Mouse (Mus musculus) stomach, postnatal 0 days (tissue): ENCODE data around the gene Tbc1d17. TPM values are rescaled to one million over a fixed set of nuclear protein-coding genes. Genes with fewer than 3 reads are reported as not detected.

Experiments used
- ATAC-seq: fragments of 200-750 bp; cut with Nextera tagmentation; 2 replicates; pipeline ENCODE4 v1.8.0; 2017; ENCODE audit not compliant: low FRiP score, low TSS enrichment
- DNase-seq: peaks from one replicate; pipeline ENCODE4 v3.0.0-alpha.2; 2016; ENCODE audit warnings: low spot score
- H3K27ac ChIP-seq: fragments of 300-500 bp; sonication (generic); replicated peaks from 2 replicates; pipeline ENCODE4 v1.5.1; 2014; ENCODE audit warnings: mild to moderate bottlenecking, control low read depth
- H3K27me3 ChIP-seq: fragments of 300-500 bp; sonication (generic); 2 replicates; pipeline ENCODE4 v1.6.1; 2014; ENCODE audit warnings: low read length; ENCODE audit not compliant: control insufficient read depth, insufficient read depth
- H3K36me3 ChIP-seq: fragments of 300-500 bp; sonication (generic); 2 replicates; pipeline ENCODE4 v1.6.1; 2014; ENCODE audit warnings: low read length, mixed read lengths; ENCODE audit not compliant: control insufficient read depth, insufficient read depth
- H3K4me1 ChIP-seq: fragments of 300-500 bp; sonication (generic); replicated peaks from 2 replicates; pipeline ENCODE4 v1.6.1; 2014; ENCODE audit warnings: antibody characterized with exemption; ENCODE audit not compliant: control insufficient read depth, insufficient read depth
- H3K4me2 ChIP-seq: fragments of 300-500 bp; sonication (generic); replicated peaks from 2 replicates; pipeline ENCODE4 v1.6.1; 2014; ENCODE audit warnings: low read depth, mild to moderate bottlenecking, control low read depth, moderate library complexity
- H3K4me3 ChIP-seq: fragments of 300-500 bp; sonication (generic); 2 replicates; pipeline ENCODE4 v1.5.1; 2014; ENCODE audit warnings: low read depth, low read length, control low read depth
- H3K9ac ChIP-seq: fragments of 300-500 bp; sonication (generic); 2 replicates; pipeline ENCODE4 v1.6.1; 2014; ENCODE audit warnings: mild to moderate bottlenecking, low read length, control low read depth, mixed read lengths
- H3K9me3 ChIP-seq: fragments of 300-500 bp; sonication (generic); 2 replicates; pipeline ENCODE4 v1.6.1; 2016; ENCODE audit warnings: low read length; ENCODE audit not compliant: control insufficient read depth
- CTCF ChIP-seq: IDR thresholded peaks from 2 replicates; pipeline ENCODE4 v1.5.1; 2016; ENCODE audit warnings: antibody characterized with exemption, low read depth, mild to moderate bottlenecking, moderate library complexity
- EP300 ChIP-seq: optimal IDR thresholded peaks from 2 replicates; pipeline ENCODE3; 2016; ENCODE audit warnings: antibody characterized with exemption
- WGBS: fragments of 180-500 bp; shearing (Covaris S2); extraction: QIAGEN DNeasy Blood & Tissue Kit; methylation state at CpG from one replicate; pipeline ENCODE4 v1.1.7; 2014; 5-methylcytosine and 5-hydroxymethylcytosine counted together
- polyA plus RNA-seq: library from polyadenylated mRNA; unstranded; fragments of >200 nt; fragmentation: Nextera tagmentation; extraction: Ambion mirVana; gene quantifications from 2 replicates; pipeline ENCODE4 v1.2.1, GENCODE M21; 2015

The Tbc1d17 gene
- polyA plus RNA-seq, 1 experiment from 2014 or later: 45.4 TPM

DNA sequence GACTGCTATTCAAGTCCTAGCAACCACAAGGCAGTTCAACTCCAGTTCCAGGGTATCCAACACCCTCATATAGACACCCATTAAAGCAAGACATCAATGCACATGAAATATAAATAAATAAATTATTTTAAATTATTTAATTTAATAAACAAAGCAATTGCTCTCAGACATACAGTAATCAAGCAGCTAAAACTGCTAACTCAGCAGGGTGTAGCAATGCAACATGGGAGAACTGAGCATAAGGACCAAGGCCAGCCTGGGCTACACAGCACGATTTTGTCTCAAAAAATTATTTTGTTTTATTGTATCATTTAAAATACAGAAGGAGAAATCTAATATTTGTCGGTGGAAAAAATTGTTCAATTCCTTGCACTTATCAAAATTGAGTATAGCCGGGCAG, 45.3 kb upstream of the Tbc1d17 start:
- peaks cover 4% of the 10 kb centered on the region for H3K4me1 ChIP-seq
- no peaks in the 10 kb centered on the region for H3K27me3 ChIP-seq
- H3K4me3 ChIP-seq: no peak overlapping the region
- H3K4me2 ChIP-seq: no peak overlapping the region
- H3K36me3 ChIP-seq: no peaks in the 10 kb centered on the region
- ATAC-seq (no peak), DNase-seq (no peak)
- H3K9me3 ChIP-seq: no peaks in the 10 kb centered on the region
- 88% methylated on average over 3 of the region's 3 CpGs for WGBS
- H3K9ac ChIP-seq: no peak overlapping the region
- H3K27ac ChIP-seq: no peak overlapping the region
- TF ChIP-seq EP300: no peak

DNA sequence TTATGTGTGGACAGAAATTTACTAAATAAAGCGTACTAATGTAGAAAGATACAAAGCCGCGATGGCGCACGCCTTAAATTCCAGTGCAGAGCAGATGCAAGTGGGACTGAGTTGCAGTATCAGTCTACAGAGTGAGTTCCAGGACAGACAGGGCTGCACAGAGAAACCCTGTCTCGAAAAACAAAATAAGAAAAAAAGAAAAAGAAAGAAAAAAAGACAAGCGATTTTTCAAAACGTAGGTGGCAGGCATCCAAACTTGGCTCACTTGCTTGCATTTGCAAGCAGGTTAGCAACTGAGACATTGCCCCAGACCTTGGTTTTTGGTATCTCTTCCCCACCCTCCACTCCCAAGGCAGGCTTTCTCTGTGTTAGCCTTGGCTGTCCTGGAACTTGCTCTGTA, 44.3 kb upstream of the Tbc1d17 start:
- H3K9ac ChIP-seq: no peak overlapping the region
- WGBS: 10% methylated on average over 8 of the region's 8 CpGs
- TF ChIP-seq EP300 (no peak), CTCF (no peak)
- DNase-seq (no peak), ATAC-seq (no peak)
- peak overlapping the region; percentile 83 for H3K4me2 ChIP-seq
- peaks cover 2% of the 10 kb centered on the region; the same call in 1 of the 2 replicates for H3K36me3 ChIP-seq
- peaks cover 6% of the 10 kb centered on the region for H3K4me1 ChIP-seq
- no peaks in the 10 kb centered on the region for H3K9me3 ChIP-seq
- peak overlapping the region; percentile 75; the same call in 1 of the 2 replicates for H3K4me3 ChIP-seq
- no peaks in the 10 kb centered on the region for H3K27me3 ChIP-seq
- H3K27ac ChIP-seq: peak overlapping the region; percentile 75

GRCm38 (mm10) chr7:44892276-44892921, 43.5 kb upstream of the Tbc1d17 start, which contains the start of gene Med25:
Gene Med25 (minus strand): TSS chr7:44892712.
- peak within 1 kb of the TSS; percentile 87 for H3K9ac ChIP-seq
- H3K9me3 ChIP-seq: no peaks in the 10 kb centered on the region
- peaks cover 6% of the 10 kb centered on the region for H3K4me1 ChIP-seq
- H3K27ac ChIP-seq: peak within 1 kb of the TSS; percentile 97
- no peaks in the 10 kb centered on the region for H3K27me3 ChIP-seq
- TF ChIP-seq EP300: no peak
- no peak for TF ChIP-seq CTCF
- peak within 1 kb of the TSS; percentile 75 for H3K4me3 ChIP-seq
- peaks cover 2% of the 10 kb centered on the region; the same call in 1 of the 2 replicates for H3K36me3 ChIP-seq
- under 1% methylated on average over 56 of the region's 56 CpGs for WGBS
- ATAC-seq: peak; percentile 56
- H3K4me2 ChIP-seq: peak within 1 kb of the TSS; percentile 83
- DNase-seq: peak; percentile 88

DNA sequence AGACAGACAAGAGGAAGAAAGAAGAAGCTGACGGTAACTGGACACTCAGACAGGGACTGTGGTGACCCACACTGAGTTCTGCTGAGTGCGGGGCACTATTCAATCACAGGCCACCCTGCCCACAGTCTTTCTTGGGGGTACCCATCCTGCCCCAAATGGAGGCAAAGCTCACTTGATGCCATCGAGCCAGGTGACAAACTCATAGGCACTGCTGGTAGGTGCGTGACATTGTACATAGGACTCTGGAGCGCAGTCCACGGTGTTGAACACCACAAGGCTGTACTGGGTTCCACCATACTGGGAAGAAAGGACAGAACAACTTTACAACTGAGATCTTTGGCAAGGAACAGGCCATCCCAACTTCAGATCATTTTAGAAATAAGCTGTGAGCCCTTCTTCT, 42.7 kb upstream of the Tbc1d17 start:
- ATAC-seq: no peak
- Histone ChIP-seq H3K27ac (peak overlapping the region; percentile 97), H3K9me3 (no peaks in the 10 kb centered on the region), H3K36me3 (peaks cover 2% of the 10 kb centered on the region; the same call in 1 of the 2 replicates), H3K4me1 (peaks cover 6% of the 10 kb centered on the region), H3K9ac (peak overlapping the region; percentile 87), H3K27me3 (no peaks in the 10 kb centered on the region), H3K4me3 (peak overlapping the region; percentile 75), H3K4me2 (peak overlapping the region; percentile 83)
- WGBS: 12% methylated on average over 6 of the region's 6 CpGs
- no peak for TF ChIP-seq CTCF
- TF ChIP-seq EP300: no peak
- DNase-seq: no peak

- peaks cover 2% of the 10 kb centered on the region; the same call in 1 of the 2 replicates for H3K36me3 ChIP-seq
- WGBS: 73% methylated on average over 4 of the region's 4 CpGs
- H3K4me2 ChIP-seq: peak overlapping the region; percentile 83
- DNase-seq (peak; percentile 48), ATAC-seq (no peak)
- H3K9me3 ChIP-seq: no peaks in the 10 kb centered on the region
- H3K9ac ChIP-seq: peak overlapping the region; percentile 41; the same call in 1 of the 2 replicates
- no peak overlapping the region for H3K27ac ChIP-seq
- no peaks in the 10 kb centered on the region for H3K27me3 ChIP-seq
- H3K4me1 ChIP-seq: peaks cover 6% of the 10 kb centered on the region
- TF ChIP-seq EP300 (no peak), CTCF (no peak)
- 0 out of 2 replicates have a peak overlapping the region, but pooled peaks have one; percentile 75 for H3K4me3 ChIP-seq
Measured at GRCm38 (mm10) chr7:44890737-44891136, 41.9 kb upstream of the Tbc1d17 start.

DNA sequence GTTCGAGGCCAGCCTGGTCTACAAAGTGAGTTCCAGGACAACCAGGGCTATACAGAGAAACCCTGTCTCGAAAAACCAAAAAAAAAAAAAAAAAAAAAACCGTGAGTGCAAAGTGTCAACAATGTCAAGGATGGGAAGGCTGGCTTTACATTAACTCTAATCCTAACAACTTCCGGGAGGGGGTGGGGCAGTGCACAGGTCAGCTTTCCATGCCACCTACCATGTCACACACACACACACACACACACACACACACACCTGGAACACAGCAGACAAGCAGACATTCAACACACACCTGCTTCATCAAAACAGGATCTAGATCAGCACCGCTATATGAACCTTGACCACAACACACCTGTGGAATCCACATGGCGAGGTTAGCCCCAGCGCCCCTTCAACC, 41.3 kb upstream of the Tbc1d17 start:
- H3K27ac ChIP-seq: no peak overlapping the region
- H3K4me3 ChIP-seq: no peak overlapping the region
- H3K4me2 ChIP-seq: 0 out of 2 replicates have a peak overlapping the region, but pooled peaks have one; percentile 14
- no peak for TF ChIP-seq CTCF
- no peak for TF ChIP-seq EP300
- ATAC-seq (no peak; the same call in 1 of the 2 replicates), DNase-seq (peak; percentile 61)
- no peak overlapping the region for H3K9ac ChIP-seq
- H3K4me1 ChIP-seq: peaks cover 6% of the 10 kb centered on the region
- no peaks in the 10 kb centered on the region for H3K9me3 ChIP-seq
- 76% methylated on average over 6 of the region's 7 CpGs for WGBS
- peaks cover 2% of the 10 kb centered on the region; the same call in 1 of the 2 replicates for H3K36me3 ChIP-seq
- H3K27me3 ChIP-seq: no peaks in the 10 kb centered on the region
